Mouse (Mus musculus) heart, embryonic 14.5 days (tissue): ENCODE data around the gene Luc7l3. TPM values are rescaled to one million over a fixed set of nuclear protein-coding genes. Genes with fewer than 3 reads are reported as not detected.

Experiments used
- ATAC-seq: fragments of 200-750 bp; cut with Nextera tagmentation; 2 replicates; pipeline ENCODE4 v1.8.0; 2017; ENCODE audit warnings: low read depth, moderate TSS enrichment; ENCODE audit not compliant: insufficient number of reproducible peaks, insufficient read depth, low FRiP score
- H3K27ac ChIP-seq, 2 experiments: fragments of 200-500 bp in 1 of 2; fragments of 300-500 bp in 1 of 2; sonication (generic) in 1 of 2; replicated peaks in 1 of 2; 2 replicates each; pipeline ENCODE4 v1.5.1; 2012 to 2014; ENCODE audit warnings: low read depth in 2 of 2, low read length in 2 of 2, control low read depth in 1 of 2, mild to moderate bottlenecking in 1 of 2, mixed read lengths in 1 of 2; ENCODE audit not compliant: control insufficient read depth in 1 of 2, insufficient read depth in 1 of 2
- H3K27me3 ChIP-seq: fragments of 300-500 bp; sonication (generic); 2 replicates; pipeline ENCODE4 v1.6.1; 2014; ENCODE audit warnings: mild to moderate bottlenecking, low read length, control low read depth; ENCODE audit not compliant: control insufficient read depth, insufficient read depth
- H3K36me3 ChIP-seq: fragments of 300-500 bp; sonication (generic); 2 replicates; pipeline ENCODE4 v1.6.1; 2014; ENCODE audit warnings: mild to moderate bottlenecking, control low read depth, low read length, mixed read lengths; ENCODE audit not compliant: control insufficient read depth, insufficient read depth
- H3K4me1 ChIP-seq, 2 experiments: fragments of 200-500 bp in 1 of 2; fragments of 300-500 bp in 1 of 2; sonication (generic) in 1 of 2; 2 replicates each; pipeline ENCODE4 v1.6.1; 2012 to 2014; ENCODE audit warnings: low read length in 2 of 2, control low read depth in 1 of 2, mixed read lengths in 1 of 2; ENCODE audit not compliant: control insufficient read depth in 2 of 2, insufficient read depth in 2 of 2
- H3K4me2 ChIP-seq: fragments of 300-500 bp; sonication (generic); 2 replicates; pipeline ENCODE4 v1.6.1; 2014; ENCODE audit warnings: mild to moderate bottlenecking, low read length
- H3K4me3 ChIP-seq, 2 experiments: fragments of 200-500 bp in 1 of 2; fragments of 300-500 bp in 1 of 2; sonication (generic) in 1 of 2; 2 replicates each; pipeline ENCODE4 v1.5.1; 2012 to 2014; ENCODE audit warnings: low read length in 2 of 2, mild to moderate bottlenecking in 2 of 2, control low read depth in 1 of 2, low read depth in 1 of 2, moderate library complexity in 1 of 2; ENCODE audit not compliant: control insufficient read depth in 1 of 2, insufficient read depth in 1 of 2
- H3K9ac ChIP-seq: fragments of 300-500 bp; sonication (generic); 2 replicates; pipeline ENCODE4 v1.6.1; 2014; ENCODE audit warnings: mild to moderate bottlenecking, low read length
- H3K9me3 ChIP-seq: fragments of 300-500 bp; sonication (generic); 2 replicates; pipeline ENCODE4 v1.6.1; 2016; ENCODE audit warnings: low read length, control low read depth; ENCODE audit not compliant: control insufficient read depth
- WGBS: fragments of 180-500 bp; shearing (Covaris S2); extraction: QIAGEN DNeasy Blood & Tissue Kit; methylation state at CpG from one replicate; pipeline ENCODE4 v1.1.7; 2014; 5-methylcytosine and 5-hydroxymethylcytosine counted together
- polyA plus RNA-seq: library from polyadenylated mRNA; unstranded; fragments of >200 nt; fragmentation: Nextera tagmentation; extraction: Ambion mirVana; gene quantifications from 2 replicates; pipeline ENCODE4 v1.2.1, GENCODE M21; 2014

The Luc7l3 gene
- polyA plus RNA-seq, result 61.9 and 62.9 TPM in 2 replicates

GRCm38 (mm10) chr11:94321931-94322400, at the start of gene Luc7l3:
Luc7l3 (minus strand) TSS chr11:94321988.
- WGBS, result under 1% methylated on average over 36 of the region's 36 CpGs
- Histone ChIP-seq H3K27me3 (no peaks in the 10 kb centered on the region), H3K9me3 (no peaks in the 10 kb centered on the region), H3K4me1 (peaks cover 4 to 40% of the 10 kb centered on the region in 2 experiments), H3K27ac (peak within 1 kb of the TSS; percentile 98), H3K4me3 (peak within 1 kb of the TSS; percentile 73 to 100), H3K36me3 (peaks cover 7% of the 10 kb centered on the region; the same call in 1 of the 2 replicates), H3K9ac (peak within 1 kb of the TSS; percentile 100), H3K4me2 (peak within 1 kb of the TSS; percentile 77)
- ATAC-seq, result peak; percentile 96

- Histone ChIP-seq H3K9ac (no peak overlapping the region), H3K27ac (no peak overlapping the region), H3K36me3 (no peaks in the 10 kb centered on the region), H3K4me1 (no peaks in the 10 kb centered on the region), H3K27me3 (peaks cover 4% of the 10 kb centered on the region; the same call in 1 of the 2 replicates), H3K4me2 (no peak overlapping the region), H3K4me3 (no peak overlapping the region), H3K9me3 (no peaks in the 10 kb centered on the region)
- no peak for ATAC-seq
- 23% methylated on average over 5 of the region's 5 CpGs for WGBS
Measured at GRCm38 (mm10) chr11:94370809-94371208, 49.0 kb upstream of the Luc7l3 start.

- H3K27ac ChIP-seq, result no peak overlapping the region
- no peak overlapping the region for H3K4me2 ChIP-seq
- H3K4me1 ChIP-seq, result no peaks in the 10 kb centered on the region
- no peak overlapping the region for H3K4me3 ChIP-seq
- ATAC-seq, result no peak
- WGBS, result 73% methylated on average over 6 of the region's 6 CpGs
- H3K27me3 ChIP-seq, result peaks cover 4% of the 10 kb centered on the region; the same call in 1 of the 2 replicates
- no peaks in the 10 kb centered on the region for H3K36me3 ChIP-seq
- no peak overlapping the region for H3K9ac ChIP-seq
- H3K9me3 ChIP-seq, result no peaks in the 10 kb centered on the region
Measured at GRCm38 (mm10) chr11:94369981-94370380, 48.2 kb upstream of the Luc7l3 start.

- WGBS, result 57% methylated on average over 3 of the region's 3 CpGs
- H3K9ac ChIP-seq, result no peak overlapping the region
- no peak overlapping the region for H3K4me3 ChIP-seq
- no peaks in the 10 kb centered on the region for H3K36me3 ChIP-seq
- no peak overlapping the region for H3K4me2 ChIP-seq
- H3K27me3 ChIP-seq, result no peaks in the 10 kb centered on the region
- no peaks in the 10 kb centered on the region for H3K9me3 ChIP-seq
- no peak for ATAC-seq
- no peak overlapping the region for H3K27ac ChIP-seq
- no peaks in the 10 kb centered on the region for H3K4me1 ChIP-seq
Measured at GRCm38 (mm10) chr11:94365340-94365739, 43.6 kb upstream of the Luc7l3 start.

- H3K9ac ChIP-seq, result no peak overlapping the region
- no peaks in the 10 kb centered on the region; a peak in 1 of 4 replicates for H3K4me1 ChIP-seq
- H3K4me2 ChIP-seq, result no peak overlapping the region
- no peak for ATAC-seq
- H3K4me3 ChIP-seq, result no peak overlapping the region
- H3K27ac ChIP-seq, result no peak overlapping the region
- H3K9me3 ChIP-seq, result no peaks in the 10 kb centered on the region
- 70% methylated on average over 7 of the region's 7 CpGs for WGBS
- H3K36me3 ChIP-seq, result no peaks in the 10 kb centered on the region
- H3K27me3 ChIP-seq, result no peaks in the 10 kb centered on the region
Measured at GRCm38 (mm10) chr11:94363690-94364089, 41.9 kb upstream of the Luc7l3 start.

GRCm38 (mm10) chr11:94362101-94362500, 40.3 kb upstream of the Luc7l3 start:
- ATAC-seq, result no peak
- Histone ChIP-seq H3K9me3 (no peaks in the 10 kb centered on the region), H3K36me3 (no peaks in the 10 kb centered on the region), H3K9ac (no peak overlapping the region), H3K4me3 (no peak overlapping the region), H3K27ac (no peak overlapping the region), H3K4me1 (no peaks in the 10 kb centered on the region; a peak in 1 of 4 replicates), H3K4me2 (no peak overlapping the region), H3K27me3 (no peaks in the 10 kb centered on the region)
- 85% methylated on average over 5 of the region's 5 CpGs for WGBS

GRCm38 (mm10) chr11:94361166-94361870, 39.5 kb upstream of the Luc7l3 start:
- H3K4me1 ChIP-seq, result no peaks in the 10 kb centered on the region; a peak in 1 of 4 replicates
- H3K4me3 ChIP-seq, result no peak overlapping the region
- ATAC-seq, result no peak
- H3K9me3 ChIP-seq, result no peaks in the 10 kb centered on the region
- H3K4me2 ChIP-seq, result no peak overlapping the region
- WGBS, result 86% methylated on average over 14 of the region's 14 CpGs
- H3K27me3 ChIP-seq, result no peaks in the 10 kb centered on the region
- no peaks in the 10 kb centered on the region for H3K36me3 ChIP-seq
- H3K9ac ChIP-seq, result no peak overlapping the region
- H3K27ac ChIP-seq, result no peak overlapping the region
